Mouse (Mus musculus): ENCODE measurements around the gene Gimap1. TPM values are rescaled to one million over a fixed set of nuclear protein-coding genes. Genes with fewer than 3 reads are reported as not detected.

Gimap1 gene
- polyA plus RNA-seq, 1 experiment from 2014 or later = 17.6 TPM

GRCm38 (mm10) chr6:48702146-48702545, 36.7 kb upstream of the Gimap1 start:
- no peak overlapping the region for H3K4me2 ChIP-seq
- no peaks in the 10 kb centered on the region for H3K9me3 ChIP-seq (replicated peaks; ENCODE audit: control insufficient read depth, low read length)
- no peaks in the 10 kb centered on the region for H3K4me1 ChIP-seq (ENCODE audit: control insufficient read depth, insufficient read depth, low read length)
- H3K36me3 ChIP-seq (ENCODE audit: control insufficient read depth, insufficient read depth, low read length) = no peaks in the 10 kb centered on the region
- no peak overlapping the region for H3K9ac ChIP-seq (ENCODE audit: low read depth, low read length)
- no peaks in the 10 kb centered on the region for H3K27me3 ChIP-seq (ENCODE audit: control insufficient read depth, insufficient read depth, low read length)
- 74% methylated on average over 7 of the region's 7 CpGs for WGBS (ENCODE audit: insufficient replicate concordance)
- peak overlapping the region; percentile 54 for H3K27ac ChIP-seq (ENCODE audit: low read depth, low read length)
- no peak overlapping the region for H3K4me3 ChIP-seq (ENCODE audit: low read depth, low read length)
- ATAC-seq (replicated peaks; ENCODE audit: insufficient number of reproducible peaks, low FRiP score, low TSS enrichment) = no peak

- Histone ChIP-seq H3K27ac (ENCODE audit: low read depth, low read length) (no peak overlapping the region), H3K9me3 (replicated peaks; ENCODE audit: control insufficient read depth, low read length) (no peaks in the 10 kb centered on the region), H3K9ac (ENCODE audit: low read depth, low read length) (no peak overlapping the region), H3K36me3 (ENCODE audit: control insufficient read depth, insufficient read depth, low read length) (no peaks in the 10 kb centered on the region), H3K27me3 (ENCODE audit: control insufficient read depth, insufficient read depth, low read length) (no peaks in the 10 kb centered on the region), H3K4me3 (ENCODE audit: low read depth, low read length) (no peak overlapping the region), H3K4me1 (ENCODE audit: control insufficient read depth, insufficient read depth, low read length) (no peaks in the 10 kb centered on the region), H3K4me2 (no peak overlapping the region)
- 63% methylated on average over 5 of the region's 5 CpGs for WGBS (ENCODE audit: insufficient replicate concordance)
- ATAC-seq (replicated peaks; ENCODE audit: insufficient number of reproducible peaks, low FRiP score, low TSS enrichment) = no peak
Measured at GRCm38 (mm10) chr6:48702601-48703000, 36.3 kb upstream of the Gimap1 start.

- Histone ChIP-seq H3K9ac (ENCODE audit: low read depth, low read length) (no peak overlapping the region), H3K4me2 (no peak overlapping the region), H3K36me3 (ENCODE audit: control insufficient read depth, insufficient read depth, low read length) (no peaks in the 10 kb centered on the region), H3K27ac (ENCODE audit: low read depth, low read length) (no peak overlapping the region), H3K9me3 (replicated peaks; ENCODE audit: control insufficient read depth, low read length) (no peaks in the 10 kb centered on the region), H3K4me1 (ENCODE audit: control insufficient read depth, insufficient read depth, low read length) (no peaks in the 10 kb centered on the region), H3K27me3 (ENCODE audit: control insufficient read depth, insufficient read depth, low read length) (no peaks in the 10 kb centered on the region), H3K4me3 (ENCODE audit: low read depth, low read length) (no peak overlapping the region)
- no peak for ATAC-seq (replicated peaks; ENCODE audit: insufficient number of reproducible peaks, low FRiP score, low TSS enrichment)
Measured at GRCm38 (mm10) chr6:48704146-48704545, 34.7 kb upstream of the Gimap1 start.

GRCm38 (mm10) chr6:48706130-48706529, 32.7 kb upstream of the Gimap1 start:
- peak overlapping the region; percentile 31 for H3K27ac ChIP-seq (ENCODE audit: low read depth, low read length)
- no peaks in the 10 kb centered on the region for H3K36me3 ChIP-seq (ENCODE audit: control insufficient read depth, insufficient read depth, low read length)
- 44% methylated on average over 3 of the region's 3 CpGs for WGBS (ENCODE audit: insufficient replicate concordance)
- H3K4me2 ChIP-seq = peak overlapping the region; percentile 46
- H3K9me3 ChIP-seq (replicated peaks; ENCODE audit: control insufficient read depth, low read length) = no peaks in the 10 kb centered on the region
- peak overlapping the region; percentile 6; the same call in 1 of the 2 replicates for H3K4me3 ChIP-seq (ENCODE audit: low read depth, low read length)
- no peaks in the 10 kb centered on the region for H3K27me3 ChIP-seq (ENCODE audit: control insufficient read depth, insufficient read depth, low read length)
- peak overlapping the region; percentile 36; the same call in 1 of the 2 replicates for H3K9ac ChIP-seq (ENCODE audit: low read depth, low read length)
- H3K4me1 ChIP-seq (ENCODE audit: control insufficient read depth, insufficient read depth, low read length) = no peaks in the 10 kb centered on the region
- ATAC-seq (replicated peaks; ENCODE audit: insufficient number of reproducible peaks, low FRiP score, low TSS enrichment) = no peak

- no peak within 1 kb of the TSS for H3K27ac ChIP-seq (ENCODE audit: low read depth, low read length)
- H3K9me3 ChIP-seq (replicated peaks; ENCODE audit: control insufficient read depth, low read length) = no peaks in the 10 kb centered on the region
- no peak for ATAC-seq (replicated peaks; ENCODE audit: insufficient number of reproducible peaks, low FRiP score, low TSS enrichment)
Measured at GRCm38 (mm10) chr6:48718455-48718854, 20.4 kb upstream of the Gimap1 start, which contains the start of the genes Gm28053 and Gimap7. TSS of gene Gm28053 (plus strand) at chr6:48718607. TSS of gene Gimap7 (plus strand) at chr6:48718621.

GRCm38 (mm10) chr6:48720326-48720725, 18.5 kb upstream of the Gimap1 start:
- Histone ChIP-seq H3K4me2 (no peak overlapping the region), H3K4me3 (ENCODE audit: low read depth, low read length) (no peak overlapping the region), H3K4me1 (ENCODE audit: control insufficient read depth, insufficient read depth, low read length) (0 out of 2 replicates have a peak, but pooled peaks cover 2% of the 10 kb centered on the region), H3K9ac (ENCODE audit: low read depth, low read length) (no peak overlapping the region), H3K27me3 (ENCODE audit: control insufficient read depth, insufficient read depth, low read length) (no peaks in the 10 kb centered on the region), H3K9me3 (replicated peaks; ENCODE audit: control insufficient read depth, low read length) (no peaks in the 10 kb centered on the region), H3K36me3 (ENCODE audit: control insufficient read depth, insufficient read depth, low read length) (no peaks in the 10 kb centered on the region), H3K27ac (ENCODE audit: low read depth, low read length) (no peak overlapping the region)
- WGBS (ENCODE audit: insufficient replicate concordance) = 80% methylated on average over 4 of the region's 4 CpGs
- ATAC-seq (replicated peaks; ENCODE audit: insufficient number of reproducible peaks, low FRiP score, low TSS enrichment) = no peak

More at GRCm38 (mm10) chr6:48718455-48718854, 20.4 kb upstream of the Gimap1 start, which contains the start of the genes Gm28053 and Gimap7:
- H3K36me3 ChIP-seq (ENCODE audit: control insufficient read depth, insufficient read depth, low read length) = no peaks in the 10 kb centered on the region
- WGBS (ENCODE audit: insufficient replicate concordance) = 47% methylated on average over 2 of the region's 2 CpGs
- no peak within 1 kb of the TSS for H3K9ac ChIP-seq (ENCODE audit: low read depth, low read length)
- H3K4me2 ChIP-seq = no peak within 1 kb of the TSS
- no peaks in the 10 kb centered on the region for H3K4me1 ChIP-seq (ENCODE audit: control insufficient read depth, insufficient read depth, low read length)
- H3K4me3 ChIP-seq (ENCODE audit: low read depth, low read length) = no peak within 1 kb of the TSS
- H3K27me3 ChIP-seq (ENCODE audit: control insufficient read depth, insufficient read depth, low read length) = no peaks in the 10 kb centered on the region

GRCm38 (mm10) chr6:48723468-48723867, 15.4 kb upstream of the Gimap1 start:
- no peaks in the 10 kb centered on the region for H3K9me3 ChIP-seq (replicated peaks; ENCODE audit: control insufficient read depth, low read length)
- H3K4me2 ChIP-seq = no peak overlapping the region
- no peak overlapping the region for H3K9ac ChIP-seq (ENCODE audit: low read depth, low read length)
- H3K36me3 ChIP-seq (ENCODE audit: control insufficient read depth, insufficient read depth, low read length) = no peaks in the 10 kb centered on the region
- WGBS (ENCODE audit: insufficient replicate concordance) = 75% methylated on average over 8 of the region's 8 CpGs
- ATAC-seq (replicated peaks; ENCODE audit: insufficient number of reproducible peaks, low FRiP score, low TSS enrichment) = no peak
- H3K27ac ChIP-seq (ENCODE audit: low read depth, low read length) = no peak overlapping the region
- no peak overlapping the region for H3K4me3 ChIP-seq (ENCODE audit: low read depth, low read length)
- H3K4me1 ChIP-seq (ENCODE audit: control insufficient read depth, insufficient read depth, low read length) = 0 out of 2 replicates have a peak, but pooled peaks cover 6% of the 10 kb centered on the region
- H3K27me3 ChIP-seq (ENCODE audit: control insufficient read depth, insufficient read depth, low read length) = no peaks in the 10 kb centered on the region

- no peak overlapping the region for H3K27ac ChIP-seq (ENCODE audit: low read depth, low read length)
- H3K4me3 ChIP-seq (ENCODE audit: low read depth, low read length) = no peak overlapping the region
- 0 out of 2 replicates have a peak, but pooled peaks cover 6% of the 10 kb centered on the region for H3K4me1 ChIP-seq (ENCODE audit: control insufficient read depth, insufficient read depth, low read length)
- ATAC-seq (replicated peaks; ENCODE audit: insufficient number of reproducible peaks, low FRiP score, low TSS enrichment) = no peak
- no peaks in the 10 kb centered on the region for H3K9me3 ChIP-seq (replicated peaks; ENCODE audit: control insufficient read depth, low read length)
- no peaks in the 10 kb centered on the region for H3K36me3 ChIP-seq (ENCODE audit: control insufficient read depth, insufficient read depth, low read length)
- 0% methylated on average over 1 of the region's 1 CpGs for WGBS (ENCODE audit: insufficient replicate concordance)
- no peaks in the 10 kb centered on the region for H3K27me3 ChIP-seq (ENCODE audit: control insufficient read depth, insufficient read depth, low read length)
- no peak overlapping the region for H3K4me2 ChIP-seq
- no peak overlapping the region for H3K9ac ChIP-seq (ENCODE audit: low read depth, low read length)
Measured at GRCm38 (mm10) chr6:48725476-48725875, 13.4 kb upstream of the Gimap1 start.

- no peaks in the 10 kb centered on the region for H3K36me3 ChIP-seq (ENCODE audit: control insufficient read depth, insufficient read depth, low read length)
- ATAC-seq (replicated peaks; ENCODE audit: insufficient number of reproducible peaks, low FRiP score, low TSS enrichment) = no peak
Measured at GRCm38 (mm10) chr6:48727761-48728160, 11.1 kb upstream of the Gimap1 start.

More at GRCm38 (mm10) chr6:48727761-48728160, 11.1 kb upstream of the Gimap1 start:
- H3K4me3 ChIP-seq (ENCODE audit: low read depth, low read length) = no peak overlapping the region
- no peaks in the 10 kb centered on the region for H3K27me3 ChIP-seq (ENCODE audit: control insufficient read depth, insufficient read depth, low read length)
- WGBS (ENCODE audit: insufficient replicate concordance) = 75% methylated on average over 5 of the region's 5 CpGs
- 0 out of 2 replicates have a peak, but pooled peaks cover 6% of the 10 kb centered on the region for H3K4me1 ChIP-seq (ENCODE audit: control insufficient read depth, insufficient read depth, low read length)
- H3K9me3 ChIP-seq (replicated peaks; ENCODE audit: control insufficient read depth, low read length) = no peaks in the 10 kb centered on the region
- H3K4me2 ChIP-seq = no peak overlapping the region
- H3K27ac ChIP-seq (ENCODE audit: low read depth, low read length) = no peak overlapping the region
- no peak overlapping the region for H3K9ac ChIP-seq (ENCODE audit: low read depth, low read length)

Measured in heart, embryonic 11.5 days (tissue).